Comparison of ENCODE assay signal across 15 mouse cellular contexts in genomic region chr10:24379291-24379690, GRCm38 (mm10).
DNase-seq lines count a peak whose midpoint lies in the region; ATAC-seq and TF ChIP-seq lines count a peak whose summit lies in the region.
"Had no signal": no experiment of that assay in that cellular context is flagged by ENCODE, and none has a peak within 500 bp of the region (broad histone marks: within the 10 kb centered on the region; RNA-seq: fewer than 3 reads in every experiment).

No protein-coding gene starts in this region.

- no peak overlapping the region for H3K9ac ChIP-seq in forebrain, postnatal 0 days
- no peak overlapping the region for H3K9ac ChIP-seq in forebrain, embryonic 16.5 days (replicated peaks; ENCODE audit: low read depth, low read length)
- H3K9ac ChIP-seq in lung, postnatal 0 days (replicated peaks; ENCODE audit: low read depth), result no peak overlapping the region
- H3K9ac ChIP-seq: heart, embryonic 13.5 days; limb, embryonic 12.5 days; liver, embryonic 14.5 days had no signal

- TF ChIP-seq CTCF in forebrain, postnatal 0 days (IDR thresholded peaks at IDR 0.05; ENCODE audit: low read depth), result no peak
- no peak for TF ChIP-seq CTCF in lung, postnatal 0 days (IDR thresholded peaks at IDR 0.05)
- no peak for TF ChIP-seq CTCF in lung, adult 2 months (IDR thresholded peaks at IDR 0.05; ENCODE audit: insufficient read depth, low read length)

- TF ChIP-seq POLR2A in lung, adult 2 months (IDR thresholded peaks at IDR 0.05; ENCODE audit: borderline replicate concordance, extremely low read depth, low read depth, low read length), result no peak

- H3K9me3 ChIP-seq in forebrain, postnatal 0 days (ENCODE audit: low read length), result no peaks in the 10 kb centered on the region
- H3K9me3 ChIP-seq in forebrain, embryonic 16.5 days (ENCODE audit: control insufficient read depth, low read length), result no peaks in the 10 kb centered on the region
- no peaks in the 10 kb centered on the region for H3K9me3 ChIP-seq in lung, postnatal 0 days (ENCODE audit: low read length)
- H3K9me3 ChIP-seq: G1E; heart, embryonic 13.5 days; limb, embryonic 12.5 days had no signal

- no peaks in the 10 kb centered on the region for H3K4me1 ChIP-seq in forebrain, postnatal 0 days (ENCODE audit: insufficient read depth)
- H3K4me1 ChIP-seq in forebrain, embryonic 16.5 days (replicated peaks; ENCODE audit: control insufficient read depth, insufficient read depth, low read length), result no peaks in the 10 kb centered on the region
- peaks cover 3% of the 10 kb centered on the region; the same call in 1 of the 2 replicates for H3K4me1 ChIP-seq in lung, postnatal 0 days (ENCODE audit: insufficient read depth, low read depth, low read length)
- H3K4me1 ChIP-seq in lung, adult 2 months (ENCODE audit: control insufficient read depth, insufficient read depth, low read length), result no peaks in the 10 kb centered on the region

- no peak overlapping the region for H3K4me3 ChIP-seq in forebrain, postnatal 0 days (ENCODE audit: low read depth, low read length)
- no peak overlapping the region for H3K4me3 ChIP-seq in forebrain, embryonic 16.5 days (replicated peaks; ENCODE audit: low read length)
- no peak overlapping the region for H3K4me3 ChIP-seq in lung, postnatal 0 days (ENCODE audit: low read depth, low read length)
- H3K4me3 ChIP-seq in lung, adult 2 months (replicated peaks; ENCODE audit: extremely low read depth, low read depth, low read length), result no peak overlapping the region
- H3K4me3 ChIP-seq: heart, embryonic 13.5 days; limb, embryonic 12.5 days had no signal

- WGBS in forebrain, postnatal 0 days, result 51% methylated on average over 5 of the region's 5 CpGs
- 58% methylated on average over 5 of the region's 5 CpGs for WGBS in forebrain, embryonic 16.5 days
- 28% methylated on average over 5 of the region's 5 CpGs for WGBS in lung, postnatal 0 days
- 24% methylated on average over 5 of the region's 5 CpGs for WGBS in lung, adult 2 months

- TF ChIP-seq EP300 in lung, postnatal 0 days (IDR thresholded peaks at IDR 0.05), result no peak

- peak; percentile 4 for DNase-seq in forebrain, postnatal 0 days
- peak; percentile 14 for DNase-seq in lung, postnatal 0 days (ENCODE audit: low spot score)
- DNase-seq in lung, adult 2 months, result no peak
- DNase-seq in adipocyte (ENCODE audit: low spot score) (peak; percentile 57), MN1 (ENCODE audit: low spot score) (no peak)
- peak; percentile 16 for DNase-seq in lung, postnatal 10 days
- DNase-seq: cerebellum, adult 9-10 months; heart, postnatal 4 days; midbrain, embryonic 14.5 days had no signal

- ATAC-seq in forebrain, postnatal 0 days, result no peak
- no peak for ATAC-seq in forebrain, embryonic 16.5 days
- ATAC-seq in lung, postnatal 0 days, result no peak
- ATAC-seq in inflammation-experienced regulatory T-cells, adult 6 months, result no peak

- H3K4me2 ChIP-seq in forebrain, postnatal 0 days (ENCODE audit: low read depth), result no peak overlapping the region
- no peak overlapping the region for H3K4me2 ChIP-seq in forebrain, embryonic 16.5 days (ENCODE audit: low read length)
- no peak overlapping the region for H3K4me2 ChIP-seq in lung, postnatal 0 days (replicated peaks; ENCODE audit: low read depth, low read length)
- H3K4me2 ChIP-seq: heart, embryonic 13.5 days; limb, embryonic 12.5 days had no signal

- H3K27ac ChIP-seq in forebrain, postnatal 0 days (ENCODE audit: low read depth, low read length), result no peak overlapping the region
- no peak overlapping the region for H3K27ac ChIP-seq in forebrain, embryonic 16.5 days (ENCODE audit: low read length)
- no peak overlapping the region for H3K27ac ChIP-seq in lung, postnatal 0 days (ENCODE audit: low read length)
- H3K27ac ChIP-seq: heart, embryonic 13.5 days; limb, embryonic 12.5 days; liver, embryonic 14.5 days had no signal

- no peaks in the 10 kb centered on the region for H3K27me3 ChIP-seq in forebrain, postnatal 0 days (ENCODE audit: insufficient read depth, low read length)
- no peaks in the 10 kb centered on the region for H3K27me3 ChIP-seq in forebrain, embryonic 16.5 days (replicated peaks; ENCODE audit: control insufficient read depth, insufficient read depth, low read length)
- no peaks in the 10 kb centered on the region for H3K27me3 ChIP-seq in lung, postnatal 0 days (replicated peaks; ENCODE audit: insufficient read depth, low read length)
- H3K27me3 ChIP-seq: heart, embryonic 13.5 days; limb, embryonic 12.5 days had no signal

- H3K36me3 ChIP-seq in forebrain, postnatal 0 days (ENCODE audit: insufficient read depth), result no peaks in the 10 kb centered on the region
- no peaks in the 10 kb centered on the region for H3K36me3 ChIP-seq in forebrain, embryonic 16.5 days (ENCODE audit: control insufficient read depth, insufficient read depth)
- H3K36me3 ChIP-seq in lung, postnatal 0 days (ENCODE audit: insufficient read depth, low read length), result no peaks in the 10 kb centered on the region
- H3K36me3 ChIP-seq: G1E; heart, embryonic 13.5 days; limb, embryonic 12.5 days had no signal

Comparison
In these comparisons a context has a peak if more than half of its experiments do, and no peak if none do; other contexts are left out.
1. DNase-seq: peak in forebrain, postnatal 0 days (single experiment), lung, postnatal 0 days (single experiment), adipocyte (single experiment) and lung, postnatal 10 days (single experiment); none in lung, adult 2 months (single experiment) and MN1 (single experiment).